Mouse (Mus musculus): ENCODE results near the gene Pold1. TPM values are rescaled to one million over a fixed set of nuclear protein-coding genes. Genes with fewer than 3 reads are reported as not detected.
A peak's percentile ranks its signal among the peaks of the same experiment; 100 is the strongest.

Gene Pold1
- total and polyA plus RNA-seq, 3 experiments, result 54.6 to 252 (median 70.1) TPM

DNA sequence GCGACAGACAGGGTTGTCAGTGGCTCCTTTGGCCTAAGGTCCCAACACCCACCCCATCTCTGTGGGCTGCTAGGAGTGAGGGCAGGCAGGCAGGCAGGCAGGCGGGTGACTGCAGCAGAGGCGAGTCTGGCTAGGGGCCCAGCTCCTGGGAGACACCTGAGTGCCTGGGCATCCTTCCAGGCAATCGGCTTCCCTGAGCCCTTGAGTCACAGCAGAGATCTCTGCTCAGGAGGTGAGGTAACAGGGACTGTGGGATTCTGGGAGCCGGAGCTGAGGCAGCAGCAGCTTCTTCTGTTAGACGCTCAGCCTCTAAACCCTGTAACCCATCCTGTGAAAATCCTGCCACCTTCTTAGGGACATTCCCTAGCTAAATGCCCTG is 12.1 kb downstream of the Pold1 start:
- no peaks in the 10 kb centered on the region; the same call in 1 of the 2 replicates for H3K27me3 ChIP-seq (ENCODE audit: insufficient read depth, low read length)
- no peak for ATAC-seq (ENCODE audit: extremely low read depth, insufficient number of reproducible peaks, low FRiP score, poor library complexity, severe bottlenecking)
- H3K9me3 ChIP-seq (replicated peaks), result no peaks in the 10 kb centered on the region
- TF ChIP-seq CTCF (IDR thresholded peaks at IDR 0.05; ENCODE audit: low read depth, low read length), result no peak
- no peak for TF ChIP-seq GATA1 (IDR thresholded peaks at IDR 0.05; ENCODE audit: borderline replicate concordance, low read length)
- no peak for TF ChIP-seq GATA2 (IDR thresholded peaks at IDR 0.05; ENCODE audit: borderline replicate concordance, low read depth, low read length)
- no peak for TF ChIP-seq TAL1 (conservative IDR thresholded peaks at IDR 0.05; ENCODE audit: low read depth, low read length)
- TF ChIP-seq POLR2AphosphoS5 (IDR thresholded peaks at IDR 0.05; ENCODE audit: insufficient replicate concordance, low read depth, low read length), result no peak
- H3K36me3 ChIP-seq (replicated peaks), result peaks cover 100% of the 10 kb centered on the region
- no peak overlapping the region for H3K4me3 ChIP-seq (ENCODE audit: low read depth, low read length)
- peaks cover 49% of the 10 kb centered on the region for H3K4me1 ChIP-seq (ENCODE audit: insufficient read depth, low read depth, low read length)
- no peak for DNase-seq (ENCODE audit: low spot score)

DNA sequence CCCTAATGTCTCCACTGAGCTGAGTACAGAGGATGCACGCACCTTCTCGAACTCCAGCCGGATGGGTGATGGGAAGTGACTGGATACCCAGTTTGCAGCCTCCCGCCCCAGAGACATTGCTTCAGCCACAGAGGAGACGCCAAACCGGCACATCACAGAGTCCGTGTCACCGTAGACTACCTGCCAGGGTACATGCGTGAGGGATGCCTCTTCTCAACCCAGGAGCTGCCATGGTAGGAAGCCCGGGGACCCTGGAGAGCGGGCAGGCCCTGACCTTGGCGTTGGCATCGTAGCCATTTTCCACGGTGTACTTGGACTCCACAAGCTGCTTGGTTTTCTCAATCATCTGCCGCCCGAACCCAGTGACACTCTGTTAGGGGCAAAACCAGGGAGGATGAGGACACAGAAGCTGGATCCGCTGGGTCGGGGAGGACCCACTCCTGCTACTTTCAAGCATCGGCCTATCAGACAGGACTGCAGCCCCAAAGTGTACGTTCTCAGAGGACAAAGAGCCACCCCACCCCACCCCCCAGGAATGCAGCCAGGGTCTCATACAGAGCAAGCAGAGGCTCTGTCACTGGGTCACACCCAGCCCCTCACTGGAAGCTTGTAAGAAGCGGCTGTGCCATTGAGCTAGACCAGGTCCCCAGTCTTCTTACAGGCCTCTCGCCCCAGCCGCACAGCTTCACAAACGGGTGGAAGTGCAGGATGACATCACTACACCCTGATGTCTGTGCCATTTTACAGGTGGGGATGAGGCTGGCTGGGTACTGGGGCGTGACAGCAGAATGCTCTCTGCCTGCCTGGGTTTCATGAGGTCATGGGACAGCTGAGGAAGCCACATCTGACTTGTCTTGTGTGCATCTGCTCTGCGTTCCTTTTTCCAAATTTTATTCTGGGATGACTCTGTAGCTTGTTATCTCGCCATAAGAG is 12.7 kb downstream of the Pold1 start:
- Histone ChIP-seq H3K4me3 (ENCODE audit: low read depth, low read length) (no peak overlapping the region), H3K27me3 (ENCODE audit: insufficient read depth, low read length) (no peaks in the 10 kb centered on the region; the same call in 1 of the 2 replicates), H3K4me1 (ENCODE audit: insufficient read depth, low read depth, low read length) (peaks cover 55% of the 10 kb centered on the region), H3K36me3 (replicated peaks) (peaks cover 94% of the 10 kb centered on the region), H3K9me3 (replicated peaks) (no peaks in the 10 kb centered on the region)
- no peak for TF ChIP-seq CTCF (IDR thresholded peaks at IDR 0.05; ENCODE audit: low read depth, low read length)
- ATAC-seq (ENCODE audit: extremely low read depth, insufficient number of reproducible peaks, low FRiP score, poor library complexity, severe bottlenecking), result no peak
- DNase-seq (ENCODE audit: low spot score), result no peak

DNA sequence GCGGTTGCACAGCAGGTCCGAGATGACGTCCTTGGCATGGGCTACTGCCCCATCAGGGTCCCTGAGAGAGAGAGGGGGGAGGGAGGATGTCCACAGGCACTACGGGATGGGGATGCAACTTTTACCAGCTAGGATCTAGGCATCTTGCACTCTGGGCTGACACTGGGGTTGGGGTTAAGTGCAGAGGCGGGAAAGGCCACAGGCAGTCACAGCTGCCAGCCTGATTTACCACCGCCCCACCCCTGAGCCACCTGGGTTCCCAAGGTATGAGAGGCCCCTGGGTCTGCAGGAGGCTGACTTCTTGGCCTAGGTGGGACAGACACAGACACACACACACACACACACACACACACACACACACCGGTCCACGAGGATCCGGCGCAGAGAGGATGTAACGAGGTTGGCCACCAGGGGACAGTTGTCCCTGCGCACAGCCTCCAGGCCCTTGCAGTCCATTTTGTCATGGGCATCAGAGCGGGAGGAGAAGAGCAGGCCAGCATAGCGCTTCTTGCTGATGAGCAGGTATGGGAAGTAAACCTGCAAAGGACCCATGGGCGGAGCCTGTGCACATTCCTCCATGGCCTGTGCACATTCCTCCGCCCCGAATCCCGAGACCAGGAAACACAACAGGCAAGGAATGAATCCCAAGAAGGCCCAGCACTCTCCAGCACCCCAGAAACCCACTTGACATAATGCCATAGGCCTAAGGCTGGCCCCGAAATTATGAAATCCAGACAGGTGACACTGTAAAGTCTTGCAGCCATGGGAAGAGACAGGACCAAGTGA is 13.8 kb downstream of the Pold1 start:
- Histone ChIP-seq H3K36me3 (replicated peaks) (peaks cover 83% of the 10 kb centered on the region), H3K4me3 (ENCODE audit: low read depth, low read length) (peak overlapping the region; percentile 17; the same call in 1 of the 2 replicates), H3K9me3 (replicated peaks) (no peaks in the 10 kb centered on the region), H3K27me3 (ENCODE audit: insufficient read depth, low read length) (peaks cover 4% of the 10 kb centered on the region; the same call in 1 of the 2 replicates), H3K4me1 (ENCODE audit: insufficient read depth, low read depth, low read length) (peaks cover 55% of the 10 kb centered on the region)
- ATAC-seq (ENCODE audit: extremely low read depth, insufficient number of reproducible peaks, low FRiP score, poor library complexity, severe bottlenecking) (no peak), DNase-seq (ENCODE audit: low spot score) (no peak)
- TF ChIP-seq POLR2AphosphoS5 (IDR thresholded peaks at IDR 0.05; ENCODE audit: insufficient replicate concordance, low read depth, low read length) (no peak), GATA1 (IDR thresholded peaks at IDR 0.05; ENCODE audit: borderline replicate concordance, low read length) (no peak), GATA2 (IDR thresholded peaks at IDR 0.05; ENCODE audit: borderline replicate concordance, low read depth, low read length) (no peak), CTCF (IDR thresholded peaks at IDR 0.05; ENCODE audit: low read depth, low read length) (peak; percentile 14; the same call in 1 of the 2 replicates), TAL1 (conservative IDR thresholded peaks at IDR 0.05; ENCODE audit: low read depth, low read length) (no peak)

DNA sequence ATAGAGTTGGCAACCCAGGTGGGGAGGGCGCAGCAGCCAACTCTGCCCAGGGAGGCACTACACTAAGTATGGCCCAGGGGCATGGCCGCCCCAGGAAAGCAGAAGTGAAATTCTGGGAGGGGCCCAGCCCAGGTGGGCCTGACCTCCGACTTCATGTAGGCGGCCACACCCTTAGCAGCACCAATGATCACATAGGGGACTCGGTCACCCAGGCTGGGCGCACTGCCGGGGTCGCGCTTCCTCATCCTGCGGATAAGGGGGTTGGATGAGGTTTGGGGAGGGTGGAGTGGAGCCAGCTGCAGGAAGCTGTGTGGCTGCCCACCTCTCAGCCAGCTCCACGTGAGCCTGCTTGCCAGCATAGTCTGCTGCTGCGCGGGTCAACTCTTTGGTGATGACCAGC is 14.4 kb downstream of the Pold1 start:
- Histone ChIP-seq H3K36me3 (replicated peaks) (peaks cover 77% of the 10 kb centered on the region), H3K9me3 (replicated peaks) (no peaks in the 10 kb centered on the region), H3K27me3 (ENCODE audit: insufficient read depth, low read length) (peaks cover 8% of the 10 kb centered on the region; the same call in 1 of the 2 replicates), H3K4me3 (ENCODE audit: low read depth, low read length) (peak overlapping the region; percentile 17; the same call in 1 of the 2 replicates), H3K4me1 (ENCODE audit: insufficient read depth, low read depth, low read length) (peaks cover 53% of the 10 kb centered on the region)
- DNase-seq (ENCODE audit: low spot score) (no peak), ATAC-seq (ENCODE audit: extremely low read depth, insufficient number of reproducible peaks, low FRiP score, poor library complexity, severe bottlenecking) (no peak)
- no peak for TF ChIP-seq POLR2AphosphoS5 (IDR thresholded peaks at IDR 0.05; ENCODE audit: insufficient replicate concordance, low read depth, low read length)
- no peak for TF ChIP-seq GATA1 (IDR thresholded peaks at IDR 0.05; ENCODE audit: borderline replicate concordance, low read length)
- no peak for TF ChIP-seq GATA2 (IDR thresholded peaks at IDR 0.05; ENCODE audit: borderline replicate concordance, low read depth, low read length)
- TF ChIP-seq TAL1 (conservative IDR thresholded peaks at IDR 0.05; ENCODE audit: low read depth, low read length), result no peak
- TF ChIP-seq CTCF (IDR thresholded peaks at IDR 0.05; ENCODE audit: low read depth, low read length), result no peak

DNA sequence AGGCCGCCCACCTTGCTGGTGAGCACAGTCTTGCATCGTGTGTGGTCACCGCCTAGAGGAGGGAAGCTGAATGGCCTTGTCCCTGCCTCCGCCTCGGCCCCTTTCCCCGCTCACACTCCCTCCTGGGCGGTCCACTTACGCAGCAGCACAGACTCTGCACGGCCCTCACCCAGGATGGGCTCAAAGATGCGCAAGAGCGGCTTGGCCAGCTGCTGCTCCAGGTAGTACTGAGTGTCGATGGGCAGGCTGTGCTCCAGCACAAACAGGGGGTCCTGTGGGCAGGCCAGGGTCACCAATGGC is 15.0 kb downstream of the Pold1 start:
- Histone ChIP-seq H3K36me3 (replicated peaks) (peaks cover 72% of the 10 kb centered on the region), H3K27me3 (ENCODE audit: insufficient read depth, low read length) (peaks cover 13% of the 10 kb centered on the region; the same call in 1 of the 2 replicates), H3K9me3 (replicated peaks) (no peaks in the 10 kb centered on the region), H3K4me3 (ENCODE audit: low read depth, low read length) (no peak overlapping the region), H3K4me1 (ENCODE audit: insufficient read depth, low read depth, low read length) (peaks cover 55% of the 10 kb centered on the region)
- ATAC-seq (ENCODE audit: extremely low read depth, insufficient number of reproducible peaks, low FRiP score, poor library complexity, severe bottlenecking) (no peak), DNase-seq (ENCODE audit: low spot score) (no peak)
- TF ChIP-seq POLR2AphosphoS5 (IDR thresholded peaks at IDR 0.05; ENCODE audit: insufficient replicate concordance, low read depth, low read length) (no peak), GATA2 (IDR thresholded peaks at IDR 0.05; ENCODE audit: borderline replicate concordance, low read depth, low read length) (no peak), GATA1 (IDR thresholded peaks at IDR 0.05; ENCODE audit: borderline replicate concordance, low read length) (no peak), CTCF (IDR thresholded peaks at IDR 0.05; ENCODE audit: low read depth, low read length) (no peak), TAL1 (conservative IDR thresholded peaks at IDR 0.05; ENCODE audit: low read depth, low read length) (no peak)
